Mouse (Mus musculus): ENCODE data around the gene Msln.

- TF ChIP-seq CTCF (IDR thresholded peaks at IDR 0.05; ENCODE audit: low read depth, low read length) (no peak), POLR2A (IDR thresholded peaks at IDR 0.05; ENCODE audit: insufficient read depth, low read length) (no peak)
Measured at GRCm38 (mm10) chr17:25728009-25728270, 26.2 kb downstream of the Msln start.
